Mouse (Mus musculus) lung, embryonic 15.5 days (tissue): ENCODE results near the gene Igsf23. TPM values are rescaled to one million over a fixed set of nuclear protein-coding genes. Genes with fewer than 3 reads are reported as not detected.

ENCODE experiments used
- ATAC-seq: fragments of 200-750 bp; cut with Nextera tagmentation; 2 replicates; pipeline ENCODE4 v1.8.0; 2017; ENCODE audit warnings: moderate number of reproducible peaks, borderline replicate concordance; ENCODE audit not compliant: low FRiP score, low TSS enrichment; ENCODE audit errors: extremely low read depth
- H3K27ac ChIP-seq: fragments of 300-500 bp; sonication (generic); 2 replicates; pipeline ENCODE4 v1.5.1; 2015; ENCODE audit warnings: moderate library complexity, mild to moderate bottlenecking, inconsistent platforms
- H3K27me3 ChIP-seq: fragments of 300-500 bp; sonication (generic); 2 replicates; pipeline ENCODE4 v1.6.1; 2015; ENCODE audit warnings: inconsistent platforms
- H3K36me3 ChIP-seq: fragments of 300-500 bp; sonication (generic); 2 replicates; pipeline ENCODE4 v1.6.1; 2015; ENCODE audit warnings: inconsistent platforms
- H3K4me1 ChIP-seq: fragments of 300-500 bp; sonication (generic); 2 replicates; pipeline ENCODE4 v1.6.1; 2015; ENCODE audit warnings: inconsistent platforms
- H3K4me2 ChIP-seq: fragments of 300-500 bp; sonication (generic); 2 replicates; pipeline ENCODE4 v1.6.1; 2015; ENCODE audit warnings: inconsistent platforms, mild to moderate bottlenecking, moderate library complexity
- H3K4me3 ChIP-seq: fragments of 300-500 bp; sonication (generic); 2 replicates; pipeline ENCODE4 v1.5.1; 2015; ENCODE audit warnings: mild to moderate bottlenecking, inconsistent platforms
- H3K9ac ChIP-seq: fragments of 300-500 bp; sonication (generic); 2 replicates; pipeline ENCODE4 v1.6.1; 2015; ENCODE audit warnings: inconsistent platforms
- H3K9me3 ChIP-seq: fragments of 300-500 bp; sonication (generic); 2 replicates; pipeline ENCODE4 v1.6.1; 2016; ENCODE audit warnings: inconsistent platforms
- WGBS: fragments of 180-500 bp; shearing (Covaris S2); methylation state at CpG from one replicate; pipeline ENCODE4 v1.1.7; 2015; 5-methylcytosine and 5-hydroxymethylcytosine counted together
- polyA plus RNA-seq: library from polyadenylated mRNA; unstranded; fragments of >200 nt; fragmentation: Nextera tagmentation; extraction: Ambion mirVana; gene quantifications from 2 replicates; pipeline ENCODE4 v1.2.1, GENCODE M21; 2015

Gene Igsf23
- polyA plus RNA-seq, 1 experiment from 2014 or later, result 2.0 TPM

DNA sequence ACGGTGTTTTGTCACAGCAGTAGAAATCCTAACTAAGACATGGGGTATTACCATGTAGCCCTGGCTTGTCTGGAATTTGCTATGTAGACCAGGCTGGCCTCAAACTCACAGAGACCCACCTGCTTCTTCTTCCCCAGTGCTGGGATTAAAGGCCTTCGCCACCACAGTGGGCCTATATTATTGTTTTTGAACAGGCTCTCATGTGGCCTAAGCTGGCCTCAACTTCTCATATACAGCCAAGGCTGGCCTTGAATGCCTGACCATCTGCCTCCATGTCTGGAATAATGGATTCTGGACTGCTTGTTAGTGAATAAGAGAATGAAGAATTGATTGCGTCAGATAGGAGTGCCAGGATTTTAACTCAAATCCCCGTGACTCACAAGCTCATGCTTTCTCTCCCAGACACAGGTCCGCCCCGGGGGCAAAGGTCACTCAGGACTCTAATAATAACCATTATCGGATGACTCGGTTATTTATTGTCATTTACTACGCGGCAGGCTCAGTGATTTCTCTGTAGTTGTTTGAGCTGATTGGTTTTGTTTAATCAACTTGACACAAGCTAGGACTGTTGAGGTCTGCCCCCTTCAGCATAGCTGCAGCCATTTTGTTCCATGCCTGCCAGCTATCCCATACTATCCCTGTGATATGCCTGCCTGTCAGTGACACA, 1.9 kb upstream of the Igsf23 start:
- Histone ChIP-seq H3K4me2 (no peak overlapping the region), H3K9ac (no peak overlapping the region), H3K4me3 (no peak overlapping the region), H3K36me3 (no peaks in the 10 kb centered on the region), H3K27ac (no peak overlapping the region), H3K27me3 (no peaks in the 10 kb centered on the region), H3K4me1 (peaks cover 12% of the 10 kb centered on the region; the same call in 1 of the 2 replicates), H3K9me3 (no peaks in the 10 kb centered on the region)
- no peak for ATAC-seq
- 64% methylated on average over 10 of the region's 10 CpGs for WGBS

DNA sequence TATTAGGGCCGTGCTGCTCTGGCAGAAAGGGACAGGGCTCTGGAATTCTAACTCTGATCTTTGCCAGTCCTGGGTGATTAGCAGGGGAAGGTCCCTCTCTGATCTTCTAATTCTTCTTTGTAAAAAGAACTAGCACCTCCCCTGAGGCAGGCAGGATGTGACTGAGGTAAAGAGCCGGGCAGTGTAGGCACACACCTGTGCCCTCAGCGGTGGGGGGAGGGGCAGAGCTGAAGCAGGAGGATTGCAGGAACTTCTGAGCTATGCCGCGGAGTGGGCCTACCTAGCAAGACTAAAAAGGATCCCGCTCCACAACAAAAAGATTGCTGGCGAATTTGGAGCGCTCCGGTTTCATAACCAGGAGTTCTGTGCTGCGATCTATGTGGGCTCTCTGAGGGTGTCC, 560 bp downstream of the Igsf23 start:
- no peak overlapping the region for H3K4me2 ChIP-seq
- no peak overlapping the region for H3K4me3 ChIP-seq
- H3K9ac ChIP-seq, result no peak overlapping the region
- no peaks in the 10 kb centered on the region for H3K36me3 ChIP-seq
- H3K9me3 ChIP-seq, result no peaks in the 10 kb centered on the region
- ATAC-seq, result 0 out of 2 replicates have a peak, but pooled peaks have one; percentile 32
- H3K27ac ChIP-seq, result no peak overlapping the region
- H3K27me3 ChIP-seq, result no peaks in the 10 kb centered on the region
- 57% methylated on average over 10 of the region's 10 CpGs for WGBS
- H3K4me1 ChIP-seq, result peaks cover 8% of the 10 kb centered on the region; the same call in 1 of the 2 replicates

DNA sequence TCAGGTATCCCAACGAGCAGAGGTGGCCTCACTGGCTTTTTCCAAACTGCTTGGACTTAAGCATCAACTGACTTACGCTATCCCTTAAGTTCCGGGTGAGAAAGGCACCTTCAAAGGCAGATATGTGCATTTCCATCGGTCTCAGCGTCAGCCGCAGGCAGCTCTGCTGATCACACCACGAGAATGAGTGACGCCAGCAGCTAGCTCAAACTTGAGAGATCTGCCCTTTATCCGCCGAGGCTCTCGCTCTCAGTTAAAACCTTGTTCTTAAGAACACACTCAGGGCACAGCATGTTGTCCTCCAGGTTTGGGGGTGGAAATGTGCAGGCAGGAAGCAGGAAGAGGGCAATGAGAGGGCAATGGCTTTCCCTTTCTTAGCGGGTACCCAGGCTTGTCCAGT, 1.6 kb downstream of the Igsf23 start:
- 61% methylated on average over 12 of the region's 12 CpGs for WGBS
- ATAC-seq, result no peak
- no peak overlapping the region for H3K4me3 ChIP-seq

DNA sequence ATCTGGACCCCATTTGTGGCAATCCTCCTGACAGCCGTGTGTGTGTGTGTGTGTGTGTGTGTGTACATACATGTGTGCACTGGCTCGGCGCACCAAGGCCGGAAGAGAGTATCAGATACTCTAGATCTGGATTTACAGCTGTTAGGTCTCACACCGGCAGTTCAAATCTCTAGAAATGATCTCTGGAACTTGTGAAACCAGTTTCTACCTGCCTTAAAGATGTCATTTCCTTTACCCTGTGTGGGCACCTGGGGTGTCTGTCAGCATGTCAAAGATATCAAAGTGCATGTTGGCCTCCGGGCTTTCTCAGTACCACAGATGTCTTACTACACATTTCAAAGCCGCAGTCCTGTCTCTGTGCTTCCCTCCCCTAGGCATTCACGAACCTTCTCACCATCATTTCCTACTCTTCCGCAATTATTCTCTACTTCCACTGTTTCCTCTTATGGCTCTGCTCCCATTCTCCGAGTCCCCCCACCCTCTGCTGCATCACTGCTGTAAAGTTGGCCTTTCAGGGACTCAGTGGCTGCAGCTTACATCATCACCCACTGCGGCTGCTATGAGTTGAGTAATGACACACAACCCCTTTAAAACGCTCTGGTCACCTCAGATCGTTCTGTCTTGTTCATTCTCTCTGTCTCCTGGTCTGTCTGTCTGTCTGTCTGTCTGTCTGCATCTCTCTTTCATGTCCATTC, 4.6 kb downstream of the Igsf23 start:
- WGBS, result 71% methylated on average over 13 of the region's 13 CpGs
- Histone ChIP-seq H3K36me3 (no peaks in the 10 kb centered on the region), H3K4me2 (no peak overlapping the region), H3K4me1 (peaks cover 3% of the 10 kb centered on the region), H3K4me3 (no peak overlapping the region), H3K27ac (no peak overlapping the region), H3K9ac (no peak overlapping the region), H3K9me3 (no peaks in the 10 kb centered on the region), H3K27me3 (no peaks in the 10 kb centered on the region)
- no peak for ATAC-seq

More for the DNA sequence above, 1.6 kb downstream of the Igsf23 start:
- Histone ChIP-seq H3K36me3 (no peaks in the 10 kb centered on the region), H3K9ac (no peak overlapping the region), H3K4me2 (no peak overlapping the region), H3K27ac (no peak overlapping the region), H3K9me3 (no peaks in the 10 kb centered on the region), H3K4me1 (peaks cover 8% of the 10 kb centered on the region; the same call in 1 of the 2 replicates), H3K27me3 (no peaks in the 10 kb centered on the region)

DNA sequence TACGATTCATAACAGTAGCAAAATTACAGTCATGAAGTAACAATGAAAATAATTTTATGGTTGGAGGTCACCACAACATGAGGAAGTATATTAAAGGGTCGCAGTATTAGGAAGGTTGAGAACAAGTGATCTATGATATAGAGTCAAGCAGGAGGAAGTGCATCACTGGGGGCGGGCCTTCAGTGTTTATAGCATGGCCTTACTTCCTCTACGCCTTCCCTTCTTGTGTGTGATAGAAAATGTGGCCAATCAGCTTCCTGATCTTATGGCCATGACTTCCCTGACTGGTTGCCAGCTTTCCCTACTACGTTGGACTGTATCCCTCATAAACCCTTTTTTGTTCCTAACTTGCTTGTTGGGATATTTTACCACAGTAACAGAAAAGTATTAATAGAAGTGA, 5.4 kb downstream of the Igsf23 start:
- 86% methylated on average over 5 of the region's 5 CpGs for WGBS
- ATAC-seq, result no peak
- Histone ChIP-seq H3K4me3 (no peak overlapping the region), H3K9ac (no peak overlapping the region), H3K27me3 (no peaks in the 10 kb centered on the region), H3K4me1 (peaks cover 11% of the 10 kb centered on the region), H3K9me3 (no peaks in the 10 kb centered on the region), H3K27ac (no peak overlapping the region), H3K36me3 (no peaks in the 10 kb centered on the region), H3K4me2 (no peak overlapping the region)

DNA sequence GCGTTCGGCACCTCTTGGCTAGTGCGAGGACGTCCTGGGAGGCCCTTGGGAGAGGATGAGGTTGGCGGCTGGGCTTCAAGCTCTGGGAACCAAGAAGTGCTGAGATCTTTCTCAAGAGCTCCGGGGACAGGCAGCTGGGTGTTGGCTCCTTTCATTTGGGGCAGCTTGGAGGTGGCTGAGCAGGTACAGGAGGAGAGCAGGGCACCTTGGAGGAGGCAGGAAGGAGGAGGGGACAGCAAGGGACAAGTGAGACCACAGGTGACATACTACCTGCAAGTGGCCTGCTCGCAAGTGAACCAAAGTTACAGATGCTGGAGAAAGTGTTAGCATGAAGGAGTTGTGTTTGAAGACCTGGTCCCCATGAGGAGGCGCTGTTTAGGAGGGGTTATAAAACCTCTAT, 5.8 kb downstream of the Igsf23 start:
- Histone ChIP-seq H3K27me3 (no peaks in the 10 kb centered on the region), H3K4me3 (no peak overlapping the region), H3K4me2 (no peak overlapping the region), H3K4me1 (peaks cover 14% of the 10 kb centered on the region), H3K9ac (no peak overlapping the region), H3K27ac (no peak overlapping the region), H3K9me3 (no peaks in the 10 kb centered on the region), H3K36me3 (no peaks in the 10 kb centered on the region)
- no peak for ATAC-seq
- 88% methylated on average over 8 of the region's 8 CpGs for WGBS

DNA sequence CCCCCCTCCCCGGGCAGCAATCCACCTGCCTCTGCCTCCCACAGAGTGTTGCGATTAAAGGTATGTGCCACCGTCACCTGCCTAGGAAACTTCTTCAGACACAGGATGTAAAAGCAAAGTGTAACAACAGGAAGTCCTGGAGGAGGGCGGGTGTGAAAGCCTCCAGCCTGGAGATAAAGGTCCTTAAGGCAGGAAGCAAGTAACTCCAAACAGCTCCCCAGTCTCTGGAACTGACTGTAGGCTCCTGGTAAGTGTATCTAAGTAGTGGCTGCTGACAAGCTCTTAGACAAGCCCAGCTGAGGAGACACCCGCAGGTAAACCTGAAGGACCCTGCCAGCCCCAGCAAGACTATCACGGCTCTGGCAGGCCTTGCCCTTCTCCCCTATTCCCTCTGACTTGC, 10.3 kb downstream of the Igsf23 start:
- Histone ChIP-seq H3K4me2 (peak overlapping the region; percentile 41), H3K27me3 (no peaks in the 10 kb centered on the region), H3K4me3 (no peak overlapping the region), H3K9me3 (no peaks in the 10 kb centered on the region), H3K36me3 (no peaks in the 10 kb centered on the region), H3K4me1 (peaks cover 35% of the 10 kb centered on the region), H3K27ac (peak overlapping the region; percentile 85), H3K9ac (no peak overlapping the region)
- peak; percentile 9; the same call in 1 of the 2 replicates for ATAC-seq
- 7% methylated on average over 4 of the region's 6 CpGs for WGBS

DNA sequence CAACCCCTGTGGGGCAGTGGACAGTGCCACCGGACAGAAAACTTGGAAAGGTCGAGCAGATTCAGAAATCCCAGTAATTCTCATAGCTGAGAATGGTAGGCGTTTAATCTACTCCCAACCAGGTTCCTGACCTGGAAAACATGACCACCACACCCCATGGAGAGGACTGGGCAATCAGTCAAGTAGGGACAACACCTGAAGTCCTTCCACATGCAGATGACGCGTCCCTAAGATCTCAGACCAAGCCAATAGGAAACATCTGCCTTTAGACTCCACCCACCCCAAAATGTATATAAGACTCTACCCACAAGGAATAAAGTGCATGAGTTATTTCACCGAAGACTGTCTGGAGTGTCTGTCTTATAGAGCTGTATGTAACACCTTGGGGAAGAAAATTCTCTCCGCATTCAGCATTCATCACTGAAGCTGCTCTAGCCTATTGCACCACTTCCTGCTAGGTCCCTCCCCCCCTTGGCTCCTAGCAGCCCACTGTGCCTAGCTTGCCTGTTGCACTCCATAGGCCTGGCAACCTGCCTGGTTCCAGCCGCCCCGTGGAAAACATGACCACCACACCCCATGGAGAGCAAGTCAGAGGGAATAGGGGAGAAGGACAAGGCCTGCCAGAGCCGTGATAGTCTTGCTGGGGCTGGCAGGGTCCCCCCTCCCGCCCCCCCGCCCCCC, 10.9 kb downstream of the Igsf23 start:
- ATAC-seq, result peak; percentile 84
- no peaks in the 10 kb centered on the region for H3K9me3 ChIP-seq
- peaks cover 39% of the 10 kb centered on the region for H3K4me1 ChIP-seq
- H3K27me3 ChIP-seq, result no peaks in the 10 kb centered on the region
- H3K9ac ChIP-seq, result no peak overlapping the region
- peak overlapping the region; percentile 85 for H3K27ac ChIP-seq
- H3K4me3 ChIP-seq, result no peak overlapping the region
- peak overlapping the region; percentile 41 for H3K4me2 ChIP-seq
- 36% methylated on average over 12 of the region's 12 CpGs for WGBS
- no peaks in the 10 kb centered on the region for H3K36me3 ChIP-seq

DNA sequence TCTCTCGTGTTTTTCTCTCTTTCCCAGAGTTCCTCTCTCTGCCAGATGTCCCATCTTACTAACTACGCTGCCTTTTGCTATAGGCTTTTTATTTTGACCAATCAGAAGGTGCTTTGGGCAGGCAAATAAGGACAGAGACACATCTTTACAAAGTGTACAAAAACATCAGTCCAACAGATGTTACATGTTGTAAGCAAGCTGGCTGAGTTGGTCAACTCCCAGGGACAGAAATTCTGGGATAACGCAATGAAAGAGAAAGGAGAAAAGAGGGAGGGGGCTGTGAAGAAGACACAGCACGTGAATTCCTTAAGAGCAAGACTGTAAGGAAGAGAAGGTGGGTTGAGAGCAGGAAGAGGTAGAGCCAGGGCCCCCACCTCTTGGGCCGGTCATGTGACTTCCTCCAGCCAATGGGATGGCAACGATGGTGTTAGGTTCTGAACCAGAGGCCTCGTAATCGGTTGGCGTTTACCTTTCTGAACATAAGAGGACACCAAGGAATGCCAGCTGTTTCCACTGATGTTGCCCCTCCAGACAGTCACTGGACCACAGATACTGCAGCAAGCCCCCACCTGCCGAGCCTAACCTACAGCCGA, 13.2 kb downstream of the Igsf23 start:
- no peak overlapping the region for H3K4me3 ChIP-seq
- H3K9ac ChIP-seq, result no peak overlapping the region
- peak; percentile 16; the same call in 1 of the 2 replicates for ATAC-seq
- H3K27ac ChIP-seq, result peak overlapping the region; percentile 53
- H3K36me3 ChIP-seq, result no peaks in the 10 kb centered on the region
- H3K27me3 ChIP-seq, result no peaks in the 10 kb centered on the region
- no peaks in the 10 kb centered on the region for H3K9me3 ChIP-seq
- H3K4me1 ChIP-seq, result peaks cover 50% of the 10 kb centered on the region
- 61% methylated on average over 11 of the region's 11 CpGs for WGBS
- no peak overlapping the region for H3K4me2 ChIP-seq

DNA sequence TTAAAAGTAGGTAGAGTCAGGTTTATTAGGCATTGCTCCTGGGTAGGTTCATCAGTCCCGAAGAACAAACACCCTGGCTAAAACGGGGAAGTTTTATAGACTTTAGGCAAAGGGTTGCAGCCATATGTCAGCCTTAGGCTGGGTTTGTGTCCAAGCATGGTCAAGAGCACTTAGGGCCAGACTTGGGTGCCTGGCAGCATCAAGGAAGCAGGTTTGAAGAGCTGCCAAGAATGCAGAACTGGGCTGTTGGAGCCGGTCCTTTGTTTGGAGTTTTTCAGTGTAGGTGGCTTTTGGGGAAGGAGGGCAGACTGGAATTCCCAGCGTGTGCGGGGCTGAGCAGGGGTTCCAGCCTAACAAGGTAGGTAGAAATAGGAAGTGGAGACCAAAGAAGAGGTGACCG, 14.6 kb downstream of the Igsf23 start:
- H3K27ac ChIP-seq, result peak overlapping the region; percentile 66
- H3K4me2 ChIP-seq, result no peak overlapping the region

DNA sequence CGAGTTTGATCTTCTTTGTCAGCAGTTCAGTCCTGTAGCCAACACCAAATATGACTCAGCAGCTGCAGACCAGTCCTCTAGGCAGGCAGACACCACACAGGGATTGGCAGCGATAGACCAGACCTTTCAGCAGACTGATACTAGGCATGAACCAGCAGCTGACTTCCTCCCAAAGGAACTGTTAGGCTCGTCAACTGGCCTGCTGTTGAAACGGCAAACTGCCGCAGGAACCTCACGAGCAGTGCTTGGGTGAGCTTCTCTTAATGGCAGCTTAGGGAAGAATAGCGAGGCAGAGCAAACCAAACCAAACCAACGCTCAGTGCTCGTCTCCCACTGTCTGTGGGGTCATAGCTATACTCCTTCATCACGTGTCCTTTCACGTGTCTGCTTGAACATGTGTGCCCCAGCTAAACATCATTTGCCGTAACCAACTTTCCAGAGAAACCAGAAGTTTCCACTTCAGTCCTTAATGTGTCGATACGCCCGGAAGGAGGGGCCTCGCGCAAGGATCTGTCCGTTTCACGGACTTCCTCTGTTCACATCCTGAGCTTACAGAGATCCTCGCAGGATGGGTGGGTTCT, 15.3 kb downstream of the Igsf23 start:
- Histone ChIP-seq H3K9ac (no peak overlapping the region), H3K4me2 (no peak overlapping the region)

More for the DNA sequence above, 14.6 kb downstream of the Igsf23 start:
- H3K4me3 ChIP-seq, result no peak overlapping the region
- H3K9ac ChIP-seq, result no peak overlapping the region
- ATAC-seq, result no peak
- H3K36me3 ChIP-seq, result no peaks in the 10 kb centered on the region
- peaks cover 57% of the 10 kb centered on the region for H3K4me1 ChIP-seq
- no peaks in the 10 kb centered on the region for H3K27me3 ChIP-seq
- H3K9me3 ChIP-seq, result no peaks in the 10 kb centered on the region
- WGBS, result 39% methylated on average over 6 of the region's 6 CpGs

More for the DNA sequence above, 15.3 kb downstream of the Igsf23 start:
- 59% methylated on average over 20 of the region's 20 CpGs for WGBS
- ATAC-seq, result no peak
- no peaks in the 10 kb centered on the region for H3K36me3 ChIP-seq
- peaks cover 50% of the 10 kb centered on the region for H3K4me1 ChIP-seq
- no peaks in the 10 kb centered on the region for H3K27me3 ChIP-seq
- H3K9me3 ChIP-seq, result no peaks in the 10 kb centered on the region
- peak overlapping the region; percentile 66 for H3K27ac ChIP-seq
- H3K4me3 ChIP-seq, result no peak overlapping the region
